Mouse (Mus musculus): Measurements from ENCODE around the gene Rabgap1l. TPM values are rescaled to one million over a fixed set of nuclear protein-coding genes. Genes with fewer than 3 reads are reported as not detected.

The Rabgap1l gene
- polyA plus RNA-seq, 1 experiment from 2014 or later, result 93.4 TPM

GRCm38 (mm10) chr1:160231013-160231412 lies 562.0 kb downstream of the Rabgap1l start:
- ATAC-seq (replicated peaks; ENCODE audit: extremely low read depth, insufficient read depth, low FRiP score), result no peak
- WGBS, result 45% methylated on average over 4 of the region's 4 CpGs
- Histone ChIP-seq H3K27me3 (ENCODE audit: control insufficient read depth, insufficient read depth, low read length) (no peaks in the 10 kb centered on the region), H3K4me2 (ENCODE audit: low read depth, low read length) (no peak overlapping the region), H3K9me3 (replicated peaks; ENCODE audit: control insufficient read depth, low read length) (no peaks in the 10 kb centered on the region), H3K27ac (ENCODE audit: low read length) (no peak overlapping the region), H3K36me3 (ENCODE audit: control insufficient read depth, insufficient read depth) (peaks cover 2% of the 10 kb centered on the region; the same call in 1 of the 2 replicates), H3K4me1 (ENCODE audit: control insufficient read depth, insufficient read depth, low read length) (peaks cover 5% of the 10 kb centered on the region; the same call in 1 of the 2 replicates), H3K4me3 (ENCODE audit: low read length) (no peak overlapping the region), H3K9ac (ENCODE audit: low read length) (no peak overlapping the region)

DNA sequence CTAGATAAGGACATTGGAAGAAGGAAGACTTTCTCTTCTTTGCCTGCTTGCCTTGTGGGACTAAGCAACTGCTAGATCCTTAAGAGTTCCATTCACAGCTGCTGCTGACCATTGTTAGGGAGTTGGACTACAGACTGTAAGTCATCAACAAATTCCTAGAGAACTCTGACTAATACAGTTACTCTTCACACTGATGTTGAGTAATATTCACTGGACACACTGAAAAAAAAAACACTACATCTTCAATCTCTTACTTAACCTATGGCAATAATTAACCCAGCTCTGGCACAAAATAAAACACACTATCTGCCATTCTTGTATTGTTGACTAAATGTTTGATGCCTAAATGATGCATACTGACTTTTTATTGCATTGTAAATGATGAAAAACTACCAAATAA lies 565.2 kb downstream of the Rabgap1l start:
- peaks cover 4% of the 10 kb centered on the region; the same call in 1 of the 2 replicates for H3K36me3 ChIP-seq (ENCODE audit: control insufficient read depth, insufficient read depth)
- H3K9ac ChIP-seq (ENCODE audit: low read length), result no peak overlapping the region
- no peaks in the 10 kb centered on the region for H3K27me3 ChIP-seq (ENCODE audit: control insufficient read depth, insufficient read depth, low read length)
- ATAC-seq (replicated peaks; ENCODE audit: extremely low read depth, insufficient read depth, low FRiP score), result no peak
- no peak overlapping the region for H3K4me3 ChIP-seq (ENCODE audit: low read length)
- H3K4me1 ChIP-seq (ENCODE audit: control insufficient read depth, insufficient read depth, low read length), result no peaks in the 10 kb centered on the region
- no peak overlapping the region for H3K4me2 ChIP-seq (ENCODE audit: low read depth, low read length)
- no peaks in the 10 kb centered on the region for H3K9me3 ChIP-seq (replicated peaks; ENCODE audit: control insufficient read depth, low read length)
- H3K27ac ChIP-seq (ENCODE audit: low read length), result no peak overlapping the region

GRCm38 (mm10) chr1:160227196-160227595 lies 565.8 kb downstream of the Rabgap1l start:
- no peak overlapping the region for H3K27ac ChIP-seq (ENCODE audit: low read length)
- ATAC-seq (replicated peaks; ENCODE audit: extremely low read depth, insufficient read depth, low FRiP score), result no peak
- H3K4me2 ChIP-seq (ENCODE audit: low read depth, low read length), result no peak overlapping the region
- peaks cover 4% of the 10 kb centered on the region; the same call in 1 of the 2 replicates for H3K36me3 ChIP-seq (ENCODE audit: control insufficient read depth, insufficient read depth)
- no peaks in the 10 kb centered on the region for H3K27me3 ChIP-seq (ENCODE audit: control insufficient read depth, insufficient read depth, low read length)
- H3K4me3 ChIP-seq (ENCODE audit: low read length), result no peak overlapping the region
- no peaks in the 10 kb centered on the region for H3K4me1 ChIP-seq (ENCODE audit: control insufficient read depth, insufficient read depth, low read length)
- no peak overlapping the region for H3K9ac ChIP-seq (ENCODE audit: low read length)
- 89% methylated on average over 4 of the region's 4 CpGs for WGBS
- no peaks in the 10 kb centered on the region for H3K9me3 ChIP-seq (replicated peaks; ENCODE audit: control insufficient read depth, low read length)

- no peak overlapping the region for H3K4me3 ChIP-seq (ENCODE audit: low read length)
- no peak for ATAC-seq (replicated peaks; ENCODE audit: extremely low read depth, insufficient read depth, low FRiP score)
- H3K27ac ChIP-seq (ENCODE audit: low read length), result no peak overlapping the region
- H3K9me3 ChIP-seq (replicated peaks; ENCODE audit: control insufficient read depth, low read length), result no peaks in the 10 kb centered on the region
- WGBS, result 78% methylated on average over 2 of the region's 2 CpGs
- no peak overlapping the region for H3K9ac ChIP-seq (ENCODE audit: low read length)
- H3K4me1 ChIP-seq (ENCODE audit: control insufficient read depth, insufficient read depth, low read length), result no peaks in the 10 kb centered on the region
- no peaks in the 10 kb centered on the region for H3K27me3 ChIP-seq (ENCODE audit: control insufficient read depth, insufficient read depth, low read length)
- H3K36me3 ChIP-seq (ENCODE audit: control insufficient read depth, insufficient read depth), result peaks cover 4% of the 10 kb centered on the region; the same call in 1 of the 2 replicates
- no peak overlapping the region for H3K4me2 ChIP-seq (ENCODE audit: low read depth, low read length)
Measured at GRCm38 (mm10) chr1:160224093-160224492, 568.9 kb downstream of the Rabgap1l start.

- H3K36me3 ChIP-seq (ENCODE audit: control insufficient read depth, insufficient read depth), result no peaks in the 10 kb centered on the region
- no peaks in the 10 kb centered on the region for H3K9me3 ChIP-seq (replicated peaks; ENCODE audit: control insufficient read depth, low read length)
- no peak for ATAC-seq (replicated peaks; ENCODE audit: extremely low read depth, insufficient read depth, low FRiP score)
- H3K4me2 ChIP-seq (ENCODE audit: low read depth, low read length), result no peak overlapping the region
- H3K9ac ChIP-seq (ENCODE audit: low read length), result no peak overlapping the region
- H3K27me3 ChIP-seq (ENCODE audit: control insufficient read depth, insufficient read depth, low read length), result no peaks in the 10 kb centered on the region
- WGBS, result 90% methylated on average over 3 of the region's 3 CpGs
- H3K27ac ChIP-seq (ENCODE audit: low read length), result no peak overlapping the region
- H3K4me3 ChIP-seq (ENCODE audit: low read length), result no peak overlapping the region
- 0 out of 2 replicates have a peak, but pooled peaks cover 3% of the 10 kb centered on the region for H3K4me1 ChIP-seq (ENCODE audit: control insufficient read depth, insufficient read depth, low read length)
Measured at GRCm38 (mm10) chr1:160217898-160218297, 575.1 kb downstream of the Rabgap1l start.

DNA sequence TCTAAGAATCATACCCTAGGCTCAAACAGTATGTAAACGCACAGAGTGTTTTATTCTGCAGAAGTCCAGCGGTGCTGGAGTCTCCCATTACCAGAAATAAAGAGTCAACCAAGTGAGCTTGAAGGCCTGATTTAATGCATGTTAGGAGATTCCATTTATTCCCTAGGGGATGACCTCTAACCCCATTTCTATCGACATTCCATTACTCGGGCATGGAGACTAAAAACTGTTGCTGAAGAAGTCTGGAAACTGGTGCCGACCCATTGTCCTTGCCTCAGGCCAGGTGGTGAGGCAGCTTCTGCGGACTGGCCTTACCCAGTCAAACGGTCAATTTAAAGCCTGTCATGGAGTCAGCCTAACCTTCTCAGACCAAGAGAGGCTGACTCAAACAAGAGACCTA lies 578.8 kb downstream of the Rabgap1l start:
- H3K27me3 ChIP-seq (ENCODE audit: control insufficient read depth, insufficient read depth, low read length), result no peaks in the 10 kb centered on the region
- 93% methylated on average over 7 of the region's 7 CpGs for WGBS
- no peak overlapping the region for H3K4me3 ChIP-seq (ENCODE audit: low read length)
- no peak overlapping the region for H3K9ac ChIP-seq (ENCODE audit: low read length)
- no peak overlapping the region for H3K27ac ChIP-seq (ENCODE audit: low read length)
- peaks cover 12% of the 10 kb centered on the region for H3K4me1 ChIP-seq (ENCODE audit: control insufficient read depth, insufficient read depth, low read length)
- H3K36me3 ChIP-seq (ENCODE audit: control insufficient read depth, insufficient read depth), result no peaks in the 10 kb centered on the region
- no peak overlapping the region for H3K4me2 ChIP-seq (ENCODE audit: low read depth, low read length)
- H3K9me3 ChIP-seq (replicated peaks; ENCODE audit: control insufficient read depth, low read length), result no peaks in the 10 kb centered on the region
- no peak for ATAC-seq (replicated peaks; ENCODE audit: extremely low read depth, insufficient read depth, low FRiP score)

DNA sequence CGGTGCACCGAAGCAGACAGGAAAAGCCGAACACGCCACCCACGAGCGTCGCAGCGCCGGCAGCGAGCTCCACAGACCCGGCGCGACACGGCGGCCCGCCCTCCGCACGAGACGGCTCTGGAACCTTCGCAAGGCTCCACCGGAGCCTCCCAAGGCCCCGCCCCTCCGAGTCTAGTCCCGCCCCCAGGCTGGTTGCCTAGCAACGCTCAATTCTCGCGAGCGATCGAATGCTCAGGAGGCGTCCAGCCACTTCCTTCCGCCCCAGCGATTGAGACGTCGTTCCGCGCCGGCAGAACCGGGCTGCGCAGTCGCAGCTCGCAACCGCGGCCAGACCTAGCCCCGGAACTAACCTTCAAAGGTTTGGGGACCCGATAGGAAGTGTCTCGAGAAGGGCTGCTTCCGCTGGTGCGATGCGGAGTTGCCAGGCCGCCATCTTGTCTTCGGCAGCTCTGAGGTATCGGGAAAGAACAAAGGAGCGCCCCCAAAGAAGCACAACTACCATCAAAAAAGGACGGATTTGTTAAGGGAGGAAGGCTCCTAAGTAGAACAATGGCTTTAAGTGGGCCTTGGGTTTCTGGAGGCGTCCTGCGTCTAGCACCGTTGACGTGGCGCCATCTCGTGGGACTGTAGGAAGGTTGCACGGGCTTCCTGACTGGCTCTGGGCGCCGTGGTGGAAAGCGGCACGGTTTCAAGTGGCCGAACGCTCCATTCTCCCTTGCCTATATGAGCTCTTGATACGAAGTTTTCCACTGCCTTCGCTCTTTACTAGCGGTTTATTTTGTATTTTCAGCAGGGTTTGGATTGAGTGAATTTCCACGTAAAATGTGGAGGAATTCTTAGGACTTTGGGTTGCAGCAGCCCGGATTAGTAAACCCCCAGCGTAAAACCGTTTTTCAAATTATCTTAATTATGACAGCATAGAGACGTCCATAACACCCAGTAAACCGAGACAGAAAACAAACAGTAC lies 580.0 kb downstream of the Rabgap1l start, which contains the start of gene Cacybp:
TSS of gene Cacybp (minus strand) at position 173 of the 967 bp plus-strand sequence.
- Histone ChIP-seq H3K4me1 (ENCODE audit: control insufficient read depth, insufficient read depth, low read length) (peaks cover 12% of the 10 kb centered on the region), H3K27me3 (ENCODE audit: control insufficient read depth, insufficient read depth, low read length) (no peaks in the 10 kb centered on the region), H3K9ac (ENCODE audit: low read length) (peak within 1 kb of the TSS; percentile 92), H3K4me2 (ENCODE audit: low read depth, low read length) (peak within 1 kb of the TSS; percentile 80), H3K36me3 (ENCODE audit: control insufficient read depth, insufficient read depth) (no peaks in the 10 kb centered on the region), H3K4me3 (ENCODE audit: low read length) (peak within 1 kb of the TSS; percentile 97), H3K27ac (ENCODE audit: low read length) (peak within 1 kb of the TSS; percentile 99), H3K9me3 (replicated peaks; ENCODE audit: control insufficient read depth, low read length) (no peaks in the 10 kb centered on the region)
- under 1% methylated on average over 76 of the region's 76 CpGs for WGBS
- peak; percentile 97 for ATAC-seq (replicated peaks; ENCODE audit: extremely low read depth, insufficient read depth, low FRiP score)

DNA sequence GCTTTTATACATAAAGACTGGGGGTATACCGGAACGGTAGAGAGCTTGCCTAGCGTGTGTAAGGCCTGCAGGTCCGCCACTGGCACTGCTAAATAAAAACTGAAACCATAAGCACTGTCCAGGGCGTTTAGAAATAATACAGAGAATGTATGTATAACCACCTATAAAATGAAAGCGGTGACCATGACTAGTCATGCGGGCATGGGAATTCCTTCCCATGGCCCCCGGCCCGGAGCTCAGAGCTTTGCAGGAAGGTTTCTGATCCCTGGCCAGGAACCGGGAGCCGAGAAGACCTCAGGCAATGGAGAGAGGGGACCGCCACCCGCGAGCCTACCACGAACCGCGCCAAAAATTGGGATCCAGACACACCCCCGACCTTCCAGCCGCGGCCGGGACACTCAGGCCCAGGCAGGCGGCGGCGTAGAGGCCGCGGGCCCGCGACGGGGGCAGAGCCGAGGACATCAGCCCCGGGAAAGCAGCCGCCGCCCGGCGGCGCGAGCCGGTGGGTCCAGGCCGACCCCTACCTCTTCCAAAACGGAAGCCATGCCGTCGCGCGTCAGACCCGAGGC lies 580.8 kb downstream of the Rabgap1l start:
- peak; percentile 49 for ATAC-seq (replicated peaks; ENCODE audit: extremely low read depth, insufficient read depth, low FRiP score)
- Histone ChIP-seq H3K4me3 (ENCODE audit: low read length) (peak overlapping the region; percentile 97), H3K4me1 (ENCODE audit: control insufficient read depth, insufficient read depth, low read length) (peaks cover 12% of the 10 kb centered on the region), H3K36me3 (ENCODE audit: control insufficient read depth, insufficient read depth) (peaks cover 2% of the 10 kb centered on the region; the same call in 1 of the 2 replicates), H3K9me3 (replicated peaks; ENCODE audit: control insufficient read depth, low read length) (no peaks in the 10 kb centered on the region), H3K4me2 (ENCODE audit: low read depth, low read length) (peak overlapping the region; percentile 71), H3K27ac (ENCODE audit: low read length) (peak overlapping the region; percentile 97), H3K9ac (ENCODE audit: low read length) (peak overlapping the region; percentile 86), H3K27me3 (ENCODE audit: control insufficient read depth, insufficient read depth, low read length) (no peaks in the 10 kb centered on the region)
- WGBS, result under 1% methylated on average over 45 of the region's 45 CpGs

Measured in heart, embryonic 16.5 days (tissue).